Mouse (Mus musculus): ENCODE results near the gene H2afv.
A peak's percentile ranks its signal among the peaks of the same experiment; 100 is the strongest.
"Not testable (repeated sequence)": the region's sequence is repeated elsewhere in the genome, so short reads cannot be mapped to it uniquely, and the experiment has no call there.

Gene H2afv

DNA sequence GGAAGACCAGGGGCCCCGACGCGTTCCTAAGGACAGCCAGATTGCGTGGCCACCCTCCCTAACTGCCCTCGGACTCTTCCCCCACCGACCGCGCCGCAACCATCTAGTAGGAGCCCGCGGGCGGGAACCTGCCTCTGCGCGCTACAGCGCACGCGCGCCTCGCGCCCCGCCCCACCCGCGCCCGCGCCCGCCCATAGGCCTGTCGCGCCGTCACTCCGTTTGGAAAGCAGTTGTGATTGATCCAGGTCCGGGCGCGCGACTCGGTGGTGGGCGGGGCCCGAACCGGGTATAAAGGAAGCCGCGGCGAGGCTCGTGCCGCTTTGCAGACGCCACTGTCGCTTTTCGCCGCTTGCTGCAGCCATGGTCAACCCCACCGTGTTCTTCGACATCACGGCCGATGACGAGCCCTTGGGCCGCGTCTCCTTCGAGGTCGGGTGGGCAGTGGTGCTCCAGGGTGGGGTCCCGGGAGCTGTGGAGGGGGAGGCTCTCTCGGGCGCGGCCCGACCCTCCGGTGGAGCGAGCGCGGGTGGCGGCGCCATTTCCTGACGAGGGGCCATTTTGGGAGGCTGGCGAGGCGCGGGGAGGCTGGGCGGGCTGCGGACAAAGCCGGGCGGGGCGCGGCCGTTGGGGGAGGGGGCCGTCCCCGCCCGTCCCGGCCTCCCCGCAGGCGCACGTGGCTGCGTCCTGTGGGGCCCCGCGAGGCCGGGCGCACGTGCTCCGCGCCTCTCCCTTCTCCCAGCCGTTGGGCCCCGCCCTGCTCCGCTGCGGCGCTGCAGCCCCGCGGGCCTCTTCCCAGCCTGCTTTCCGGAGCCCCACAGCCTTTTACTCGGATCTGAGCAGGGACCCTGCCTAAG is 28.5 kb downstream of the H2afv start:
- peak; percentile 98 for DNase-seq (ENCODE audit: low read depth)

DNA sequence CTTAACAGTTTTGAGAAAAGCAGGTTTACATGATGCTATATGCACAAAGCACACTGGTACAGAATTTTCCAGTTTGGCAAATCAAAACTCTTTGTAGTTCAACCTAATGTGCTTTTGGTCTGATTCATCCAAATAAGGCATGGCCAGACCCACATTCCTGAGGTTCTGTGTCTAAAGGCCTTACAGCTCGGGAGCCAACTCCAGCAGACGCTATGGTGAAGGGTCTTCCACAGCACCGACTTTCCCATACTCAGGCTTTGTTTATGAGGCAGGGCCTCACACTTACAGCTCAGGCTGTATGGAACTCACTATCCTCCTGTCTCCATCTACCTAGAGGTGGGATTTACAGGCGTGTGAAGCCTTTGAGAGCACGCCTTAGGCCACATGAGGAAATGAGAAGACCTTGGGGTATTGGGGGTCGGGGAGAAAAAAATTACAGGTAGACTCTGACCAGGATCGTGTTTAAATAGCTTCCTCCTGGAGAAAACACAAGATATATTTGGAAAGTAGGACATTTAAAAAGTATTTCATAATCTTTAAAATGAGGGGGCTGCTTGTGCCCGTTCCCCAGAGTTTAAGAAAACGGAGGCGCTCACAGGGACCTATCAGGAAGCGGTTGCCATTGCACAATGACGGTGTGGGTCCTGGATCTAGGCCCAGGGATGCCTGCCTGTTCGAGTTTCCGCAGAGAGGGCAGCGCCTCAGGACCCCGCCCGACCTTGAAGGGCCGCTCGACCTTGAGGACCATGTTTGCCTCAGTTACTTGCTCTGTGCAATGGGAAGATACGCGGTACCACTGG is 29.3 kb downstream of the H2afv start, which contains the start of gene Ppia:
Gene Ppia (plus strand): TSS at position 693 of the 800 bp plus-strand sequence.
- no peak for DNase-seq (ENCODE audit: low read depth)

DNA sequence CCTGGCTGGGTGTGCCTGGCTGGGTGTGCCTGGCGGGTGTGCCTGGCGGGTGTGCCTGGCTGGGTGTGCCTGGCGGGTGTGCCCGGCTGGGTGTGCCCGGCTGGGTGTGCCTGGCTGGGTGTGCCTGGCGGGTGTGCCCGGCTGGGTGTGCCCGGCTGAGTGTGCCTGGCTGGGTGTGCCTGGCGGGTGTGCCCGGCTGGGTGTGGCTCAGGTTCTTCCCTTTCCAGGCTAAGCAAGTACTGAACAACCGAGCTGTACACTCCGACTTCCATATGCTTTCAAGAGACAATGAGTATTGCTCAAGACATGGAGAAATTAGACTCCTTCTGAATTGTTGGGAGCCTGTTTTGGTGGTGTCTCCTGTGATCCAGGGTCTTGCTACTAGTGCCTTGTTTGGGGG is 31.0 kb downstream of the H2afv start:
- no peak for DNase-seq (ENCODE audit: low read depth)

DNA sequence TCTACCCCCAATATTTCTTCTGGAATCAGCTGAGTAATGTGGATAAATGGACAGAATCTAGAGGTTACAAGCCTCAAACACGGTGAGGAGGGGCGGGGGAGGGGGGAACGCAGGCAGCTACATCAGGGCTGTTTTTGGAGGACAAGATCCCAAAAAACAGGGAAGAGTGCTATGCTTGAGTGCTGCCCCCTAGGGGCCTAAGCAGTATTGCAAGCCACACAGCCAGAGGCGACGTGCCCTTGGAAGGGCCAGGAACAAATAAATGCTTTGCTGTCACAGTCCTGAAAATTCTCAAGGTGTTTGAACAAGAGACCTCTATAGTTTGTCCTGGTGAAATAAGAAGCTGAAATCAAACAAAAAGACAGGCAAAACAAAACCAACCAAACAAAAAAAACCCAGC is 32.6 kb downstream of the H2afv start:
- DNase-seq (ENCODE audit: low read depth) = peak; percentile 83

DNA sequence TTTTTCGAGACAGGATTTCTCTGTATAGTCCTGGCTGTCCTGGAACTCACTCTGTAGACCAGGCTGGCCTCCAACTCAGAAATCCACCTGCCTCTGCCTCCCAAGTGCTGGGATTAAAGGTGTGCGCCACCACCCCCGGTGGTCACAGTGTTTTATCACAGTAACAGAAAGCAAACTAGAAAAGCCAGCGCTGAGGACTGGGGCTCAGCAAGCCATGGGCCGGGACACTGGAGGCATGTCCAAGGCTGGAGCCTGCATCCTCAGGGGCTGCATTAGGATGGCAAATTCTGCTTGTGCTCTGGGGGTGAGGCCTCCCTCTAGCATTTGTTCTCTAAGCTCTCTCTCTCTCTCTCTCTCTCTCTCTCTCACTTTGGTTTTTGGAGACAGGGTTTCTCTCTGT is 33.5 kb downstream of the H2afv start:
- DNase-seq (ENCODE audit: low read depth) = not testable (repeated sequence)

DNA sequence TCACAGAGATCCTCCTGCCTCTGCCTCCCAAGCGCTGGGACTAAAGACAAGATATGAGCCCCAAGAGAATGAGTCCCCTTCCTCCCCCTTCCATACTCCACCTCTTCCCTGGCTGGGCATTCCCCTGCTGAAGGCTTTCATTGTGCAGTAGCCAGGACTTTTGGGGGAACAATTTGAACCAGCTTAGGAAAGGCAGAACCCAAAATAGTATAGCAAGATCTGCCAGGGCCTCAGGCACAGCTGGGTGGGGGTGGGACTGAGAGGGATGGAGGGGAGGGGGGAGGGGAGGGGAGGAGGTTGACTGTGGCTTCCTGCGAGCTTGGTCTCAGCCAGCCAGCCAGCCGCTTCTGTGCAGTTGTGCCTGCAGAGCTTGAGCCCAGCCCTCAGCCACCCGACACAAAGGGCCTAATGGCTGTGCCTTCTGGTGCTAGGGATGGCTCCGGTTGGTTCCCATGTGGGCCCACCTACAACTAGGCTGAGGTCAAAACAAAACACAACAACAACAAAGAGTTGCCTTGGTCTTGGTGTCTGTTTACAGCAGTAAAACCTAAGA is 34.1 kb downstream of the H2afv start:
- DNase-seq (ENCODE audit: low read depth) = peak; percentile 72

DNA sequence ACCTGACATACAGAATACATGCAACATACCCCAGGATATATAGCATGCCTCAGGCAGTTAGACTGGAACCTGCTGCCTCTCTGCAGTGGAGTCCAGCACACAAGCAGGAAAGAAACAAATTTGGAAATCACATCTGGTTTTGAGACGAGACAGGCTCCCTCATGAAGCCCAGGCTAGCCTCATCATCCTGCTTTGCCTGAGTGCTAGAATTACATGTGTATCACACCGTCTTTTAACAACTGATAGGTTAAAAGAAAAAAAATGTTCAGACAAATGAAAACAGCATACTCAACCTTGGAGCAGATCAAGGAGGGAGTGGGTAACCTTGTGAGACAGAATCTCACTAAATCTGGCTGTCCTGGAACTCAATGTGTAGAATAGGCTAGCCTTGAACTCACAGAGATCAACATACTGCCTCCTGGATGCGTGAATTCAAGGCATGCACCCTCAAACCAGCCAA is 37.1 kb downstream of the H2afv start:
- DNase-seq (ENCODE audit: low read depth) = no peak

DNA sequence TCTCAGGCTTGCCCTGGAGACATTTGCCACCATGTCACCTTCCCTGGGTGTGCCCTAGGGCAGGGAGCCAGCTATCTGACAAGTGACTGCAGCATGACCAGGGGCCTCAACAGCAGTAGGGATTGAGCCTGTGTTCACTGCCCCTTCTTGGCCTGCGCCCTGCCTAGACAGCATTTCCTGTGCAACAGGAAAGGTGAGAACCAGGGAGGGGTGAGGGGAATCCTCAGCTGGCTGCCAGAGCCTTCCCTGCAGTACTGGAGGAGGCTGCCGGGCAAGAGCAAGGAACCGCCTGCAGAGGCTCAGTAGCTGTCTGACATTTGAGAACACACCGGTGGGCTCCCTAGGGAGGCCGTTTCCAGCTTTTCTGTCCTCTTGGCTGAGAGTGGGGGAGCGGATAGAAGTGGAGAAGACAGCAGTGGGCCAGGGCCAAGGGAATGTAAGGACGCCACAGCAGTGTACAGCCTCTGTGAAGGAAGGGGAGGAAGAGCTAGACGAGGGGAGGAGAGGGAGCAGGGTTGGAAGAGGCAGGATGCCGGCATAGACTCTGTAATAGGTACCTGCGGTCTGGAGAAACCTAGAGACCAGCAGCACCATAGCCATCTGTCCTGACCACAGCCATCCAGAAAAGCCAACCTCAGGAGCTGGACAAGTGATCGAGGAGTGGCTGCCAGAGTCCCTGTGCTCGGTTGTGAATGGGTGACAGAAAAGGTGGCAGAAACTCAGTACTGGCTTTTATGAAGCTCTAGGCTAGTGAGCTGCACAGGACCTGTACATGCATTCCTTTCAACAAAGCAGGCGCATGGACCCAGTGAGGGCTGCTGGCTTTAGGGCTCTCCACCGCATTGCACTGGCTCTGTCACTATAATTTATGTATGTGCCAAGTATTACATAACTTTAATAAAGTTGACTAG is 37.7 kb downstream of the H2afv start:
- no peak for DNase-seq (ENCODE audit: low read depth)

DNA sequence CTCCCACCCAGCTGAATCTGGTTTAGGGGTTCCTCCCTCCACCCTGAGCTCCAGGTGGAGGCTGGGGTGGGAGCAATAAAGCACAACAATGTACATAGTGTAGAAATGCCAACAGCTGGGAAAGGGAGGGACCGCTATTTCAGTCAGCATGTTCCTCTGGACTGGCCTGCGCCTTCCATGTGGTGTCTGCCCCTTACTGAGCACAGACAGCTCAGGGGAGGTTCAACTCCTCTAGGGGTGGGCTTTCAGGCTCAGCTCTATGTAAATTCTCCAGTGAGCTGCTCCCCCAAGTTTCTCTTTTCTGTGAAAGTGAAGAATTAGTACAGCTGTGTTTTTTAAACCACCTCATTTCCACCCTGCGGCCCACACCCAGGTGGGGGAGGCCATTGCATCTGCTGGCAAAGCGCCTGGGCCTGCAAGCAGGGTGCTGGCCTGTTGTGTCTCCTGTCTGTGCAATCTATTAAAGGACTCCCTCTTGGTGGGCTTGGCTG is 38.6 kb downstream of the H2afv start:
- DNase-seq (ENCODE audit: low read depth) = no peak

DNA sequence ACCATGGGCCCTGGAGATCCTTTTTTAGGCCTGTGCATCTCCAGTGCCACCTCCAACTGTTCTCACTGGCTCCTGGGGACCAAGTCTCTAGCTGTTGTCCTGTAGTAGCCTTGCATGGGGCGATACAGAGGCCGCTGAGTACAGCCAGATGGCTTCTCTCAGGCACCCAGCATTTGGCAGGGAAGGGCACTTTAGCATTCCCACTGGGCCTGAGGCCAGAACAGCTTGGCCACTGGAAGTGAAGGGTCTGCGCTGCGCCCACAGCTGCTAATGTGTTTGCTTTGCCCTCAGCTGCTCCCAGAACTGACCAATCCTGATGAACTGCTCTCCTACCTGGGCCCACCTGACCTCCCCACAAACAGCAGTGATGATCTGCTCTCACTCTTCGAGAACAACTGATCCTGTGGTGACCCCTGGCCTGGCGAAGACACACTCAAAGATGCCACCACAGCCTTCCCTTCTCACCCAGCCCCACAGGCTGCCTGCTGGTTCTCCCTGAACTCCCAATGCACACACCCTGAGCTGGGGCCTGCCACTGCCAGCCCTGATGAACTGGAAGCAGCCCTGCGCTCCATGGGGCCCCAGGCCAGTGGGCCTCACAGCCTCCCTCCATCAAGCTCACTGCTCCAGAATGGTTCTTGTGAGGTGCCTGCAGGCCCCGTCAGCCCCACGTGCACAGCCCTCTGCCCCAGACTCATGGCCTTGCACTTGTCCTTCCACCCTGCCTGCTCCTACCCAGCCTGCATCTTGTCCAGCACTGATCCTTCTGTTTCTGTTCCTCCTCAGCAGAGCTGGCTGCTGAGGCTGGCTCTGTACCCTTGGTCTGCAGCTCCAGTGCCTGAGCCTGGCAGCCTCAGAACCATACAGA is 39.3 kb downstream of the H2afv start:
- DNase-seq (ENCODE audit: low read depth) = no peak

DNA sequence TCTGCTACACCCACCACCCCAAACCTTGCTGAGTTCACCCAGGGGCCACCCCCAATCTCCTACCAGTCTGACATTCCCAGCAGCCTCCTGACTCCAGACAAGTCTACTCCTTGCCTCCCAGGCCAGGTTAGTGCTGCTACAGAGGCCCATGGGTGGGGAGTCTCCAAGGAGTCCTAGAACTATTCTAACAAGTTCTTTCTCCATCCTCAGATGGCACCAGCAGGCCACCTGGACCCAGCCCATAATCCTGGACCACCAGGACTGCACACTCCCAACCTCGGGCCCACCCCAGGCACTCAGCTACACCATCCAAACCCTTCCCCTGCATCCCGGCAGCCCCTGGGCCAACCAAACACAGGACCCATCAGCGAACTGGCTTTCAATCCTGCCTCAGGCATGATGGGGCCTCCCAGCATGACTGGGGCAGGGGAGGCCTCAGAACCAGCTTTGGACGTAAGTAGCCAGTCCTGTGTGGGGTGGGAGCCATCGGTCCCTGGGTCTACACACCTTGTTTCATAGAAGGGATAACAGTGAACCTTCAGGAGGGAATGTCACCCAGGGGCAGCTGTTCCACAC is 40.3 kb downstream of the H2afv start:
- DNase-seq (ENCODE audit: low read depth) = no peak

DNA sequence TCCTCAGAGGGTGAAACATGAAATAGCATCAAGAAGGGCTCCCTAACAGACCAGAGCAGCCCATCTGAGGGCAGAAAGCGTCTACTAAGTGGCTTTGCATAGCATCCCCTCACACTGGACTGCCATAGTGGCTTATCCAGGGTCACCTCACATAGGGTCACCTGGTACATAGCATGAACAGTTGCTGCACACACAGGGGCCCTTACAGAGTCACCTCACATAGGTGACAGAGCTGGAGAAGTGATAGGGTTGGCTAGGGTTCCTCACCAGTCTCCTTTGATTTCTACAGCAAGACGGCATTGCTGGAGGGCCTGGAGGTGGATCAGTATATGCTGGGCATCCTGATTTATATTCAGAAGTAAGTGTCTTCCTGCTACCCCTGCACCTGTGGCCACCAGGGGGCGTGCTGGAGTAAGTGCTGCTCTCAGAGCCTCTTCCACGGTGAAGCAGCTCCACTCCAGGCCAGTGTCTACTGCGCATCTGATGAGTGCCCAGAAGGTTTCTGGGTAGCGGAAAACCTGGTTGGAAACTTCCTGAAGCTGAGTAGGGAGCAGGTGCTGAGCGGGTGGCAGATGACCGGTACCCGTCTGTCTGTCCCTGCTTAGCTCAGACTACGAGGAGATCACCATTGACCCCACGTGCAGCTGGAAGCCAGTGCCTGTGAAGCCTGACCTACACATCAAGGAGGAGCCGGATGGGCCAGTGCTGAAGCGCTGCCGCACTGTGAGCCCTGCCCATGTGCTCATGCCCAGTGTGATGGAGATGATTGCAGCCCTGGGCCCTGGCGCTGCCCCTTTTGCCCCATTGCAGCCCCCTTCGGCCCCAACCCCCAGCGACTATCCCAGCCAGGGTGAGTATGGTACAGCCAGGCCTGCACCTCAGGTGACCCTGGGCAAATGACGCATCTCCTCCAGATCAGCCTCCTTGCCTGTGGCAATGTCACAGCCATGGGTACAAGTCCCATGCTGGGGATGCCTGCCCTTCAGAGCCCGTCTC is 41.4 kb downstream of the H2afv start:
- DNase-seq (ENCODE audit: low read depth) = peak; percentile 89

DNA sequence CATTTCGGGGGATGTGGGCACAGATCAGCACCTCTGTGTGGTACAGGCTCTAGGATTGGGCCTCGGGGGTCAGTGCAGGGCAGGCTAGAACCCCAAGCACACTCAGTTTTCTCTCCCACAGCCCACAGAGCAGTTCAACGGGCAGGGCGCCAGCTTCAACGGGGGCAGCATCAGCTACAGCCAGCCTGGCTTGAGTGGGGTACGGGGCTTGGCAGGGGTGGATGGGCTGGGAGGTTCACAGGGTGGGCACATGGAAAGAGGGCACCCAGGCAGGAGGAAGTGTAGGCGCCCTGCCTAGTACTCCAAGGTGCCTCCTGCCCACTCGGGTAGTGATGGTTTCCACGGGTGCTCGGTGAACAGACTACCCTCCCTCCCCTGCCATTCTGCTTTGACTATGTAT is 46.1 kb downstream of the H2afv start:
- no peak for DNase-seq (ENCODE audit: low read depth)

DNA sequence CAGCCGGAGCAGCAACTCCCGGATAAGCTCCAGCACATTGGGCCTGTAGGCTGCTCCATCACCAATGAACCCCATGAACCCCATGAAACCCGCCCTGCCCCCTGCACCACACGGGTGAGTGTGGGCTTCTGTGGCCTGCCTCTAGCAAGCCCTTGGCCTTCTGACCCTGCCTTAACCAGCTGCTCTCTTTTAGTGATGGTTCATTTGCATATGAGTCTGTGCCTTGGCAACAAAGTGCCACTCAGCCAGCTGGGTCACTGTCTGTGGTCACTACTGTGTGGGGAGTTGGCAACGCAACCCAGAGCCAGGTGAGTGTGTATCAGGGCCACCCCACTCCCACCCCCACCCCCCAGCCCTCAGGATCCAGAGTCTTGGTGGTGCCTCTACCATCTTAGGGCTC is 48.7 kb downstream of the H2afv start:
- no peak for DNase-seq (ENCODE audit: low read depth)

DNA sequence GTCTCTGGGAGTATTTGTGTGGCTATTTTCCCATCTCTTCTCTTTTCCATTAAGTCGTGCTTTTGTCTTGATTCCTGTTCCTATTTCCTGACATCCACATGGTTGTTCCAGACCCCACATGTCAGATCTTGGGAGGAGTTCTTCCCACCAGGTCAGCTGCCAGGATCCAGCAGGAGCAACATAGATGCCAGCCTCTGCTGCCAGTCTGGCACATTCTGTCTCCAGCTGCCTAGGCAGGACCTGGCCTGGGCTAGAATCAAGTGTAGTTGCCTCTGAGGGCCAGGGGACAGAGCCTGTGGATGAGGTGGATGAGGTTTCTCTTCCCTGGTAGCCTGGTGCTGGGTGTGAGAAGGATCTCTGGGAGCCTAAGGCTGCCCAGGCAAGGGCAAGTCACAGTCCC is 50.4 kb downstream of the H2afv start:
- no peak for DNase-seq (ENCODE audit: low read depth)

DNA sequence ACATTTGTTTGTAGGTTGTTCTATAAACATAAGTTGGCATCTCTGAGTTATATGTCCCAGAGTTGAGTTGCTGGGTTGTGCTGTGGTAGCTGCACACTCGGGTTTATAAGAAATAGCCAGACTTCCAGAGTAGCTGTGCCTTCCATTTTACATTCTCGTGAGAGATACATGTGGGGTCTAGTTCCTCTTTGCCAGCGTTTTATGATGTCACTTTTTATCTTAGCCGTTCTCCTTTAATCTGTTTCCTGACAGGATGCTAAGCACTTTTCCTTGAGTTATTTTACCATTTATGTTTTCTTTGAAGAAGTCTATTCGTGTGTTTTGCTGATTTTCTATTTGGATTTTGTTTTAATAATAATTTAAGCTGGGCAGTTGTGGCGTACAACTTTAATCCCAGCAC is 51.4 kb downstream of the H2afv start:
- no peak for DNase-seq (ENCODE audit: low read depth)

DNA sequence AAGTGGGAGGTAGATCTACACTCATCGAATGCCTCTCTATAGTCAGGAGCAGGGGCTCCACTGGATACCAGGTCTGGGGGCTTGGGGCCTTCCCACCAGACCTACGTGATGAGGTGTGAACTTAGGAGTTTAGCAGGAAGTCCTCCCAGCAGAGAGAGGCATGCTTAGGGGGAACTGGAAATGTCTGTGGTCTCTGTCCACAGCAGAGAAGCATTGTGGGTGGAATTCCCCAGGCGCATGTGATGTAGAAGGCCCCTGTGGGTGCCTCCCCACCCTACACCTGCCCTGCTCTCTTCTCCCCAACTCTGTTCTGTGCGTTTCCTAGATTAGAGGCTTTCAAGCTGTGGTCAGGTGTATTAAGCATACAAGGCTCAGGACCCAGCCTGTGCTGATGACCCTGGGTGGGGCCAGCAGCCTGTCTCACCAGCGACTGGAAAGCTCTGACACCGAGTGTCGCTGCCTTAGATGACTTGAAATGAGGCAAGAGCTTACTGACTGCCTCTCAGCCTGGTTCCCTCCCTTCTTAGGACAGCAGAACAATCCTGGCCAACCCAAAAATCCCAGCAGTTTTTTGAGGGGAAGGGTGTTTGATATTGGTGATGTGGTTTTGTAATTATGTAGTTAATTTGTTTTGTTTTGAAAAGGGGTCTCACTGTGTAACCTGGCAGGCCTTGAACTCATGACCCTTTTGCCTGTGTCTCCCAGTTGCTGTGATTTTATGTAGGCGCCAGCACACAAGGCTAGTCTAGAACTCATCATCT is 52.5 kb downstream of the H2afv start:
- peak; percentile 61 for DNase-seq (ENCODE audit: low read depth)

DNA sequence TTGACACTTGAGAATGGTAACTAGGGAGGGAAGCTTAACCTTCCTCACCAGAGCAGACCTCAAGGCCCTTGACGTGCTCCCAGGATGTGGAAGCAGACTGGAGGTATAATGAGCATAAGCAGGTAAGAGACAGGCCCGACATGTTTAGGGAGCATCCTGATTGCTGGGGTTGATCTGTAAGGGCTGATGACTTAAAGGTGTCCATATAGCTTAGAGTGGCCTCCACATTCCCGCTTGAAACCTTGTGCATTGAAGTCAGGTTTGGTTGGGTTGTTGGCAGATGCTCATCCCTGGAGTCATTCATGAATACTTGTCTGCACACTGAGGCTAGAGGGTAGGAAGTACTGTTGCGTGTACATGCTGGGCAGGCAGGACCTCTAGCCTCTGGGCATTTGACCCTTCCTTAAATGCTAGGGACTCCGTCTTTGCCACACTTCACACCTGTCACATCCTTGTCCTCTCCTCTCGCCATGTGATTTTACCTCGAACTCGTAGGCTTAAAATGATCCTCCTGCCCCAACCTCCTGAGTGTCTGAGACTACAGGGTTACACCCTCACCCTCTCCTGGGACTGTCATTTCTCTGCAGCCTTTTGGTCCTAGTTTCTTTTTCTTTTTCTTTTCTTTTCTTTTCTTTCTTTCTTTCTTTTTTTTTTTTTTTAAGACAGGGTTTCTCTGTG is 53.7 kb downstream of the H2afv start:
- DNase-seq (ENCODE audit: low read depth) = no peak
